Mouse (Mus musculus) myocyte (in vitro differentiated cells): ENCODE data around the gene Zswim7.

ENCODE experiments used
- E2F4 ChIP-seq: IDR thresholded peaks from one replicate; pipeline ENCODE4 v1.6.1; 2011; ENCODE audit warnings: mild to moderate bottlenecking, control low read depth, moderate library complexity; ENCODE audit not compliant: insufficient read depth
- MAX ChIP-seq: IDR thresholded peaks from one replicate; pipeline ENCODE4 v1.6.1; 2011; ENCODE audit warnings: low read depth, mild to moderate bottlenecking, control low read depth
- MYOG ChIP-seq, 3 experiments: IDR thresholded peaks; one replicate each; pipeline ENCODE4 v1.6.1; 2011; ENCODE audit warnings: control low read depth in 2 of 3, low read depth in 2 of 3, mild to moderate bottlenecking in 2 of 3; ENCODE audit not compliant: insufficient read length in 2 of 3, control insufficient read depth in 1 of 3, insufficient read depth in 1 of 3
- POLR2A ChIP-seq: IDR thresholded peaks from one replicate; pipeline ENCODE4 v1.6.1; 2011; ENCODE audit warnings: low read depth, mild to moderate bottlenecking, control low read depth, moderate library complexity; ENCODE audit not compliant: insufficient read length
- POLR2AphosphoS2 ChIP-seq: IDR thresholded peaks from one replicate; pipeline ENCODE4 v1.6.1; 2011; ENCODE audit warnings: low read depth, control low read depth; ENCODE audit not compliant: insufficient read length
- TCF12 ChIP-seq: IDR thresholded peaks from one replicate; pipeline ENCODE4 v1.6.1; 2011; ENCODE audit warnings: mild to moderate bottlenecking, control low read depth; ENCODE audit not compliant: poor library complexity, insufficient read depth, severe bottlenecking
- TCF3 ChIP-seq: IDR thresholded peaks from one replicate; pipeline ENCODE4 v1.6.1; 2011; ENCODE audit warnings: low read depth, control low read depth; ENCODE audit not compliant: insufficient read length
- USF1 ChIP-seq: IDR thresholded peaks from one replicate; pipeline ENCODE4 v1.6.1; 2011; ENCODE audit warnings: low read depth, mild to moderate bottlenecking, control low read depth, moderate library complexity

DNA sequence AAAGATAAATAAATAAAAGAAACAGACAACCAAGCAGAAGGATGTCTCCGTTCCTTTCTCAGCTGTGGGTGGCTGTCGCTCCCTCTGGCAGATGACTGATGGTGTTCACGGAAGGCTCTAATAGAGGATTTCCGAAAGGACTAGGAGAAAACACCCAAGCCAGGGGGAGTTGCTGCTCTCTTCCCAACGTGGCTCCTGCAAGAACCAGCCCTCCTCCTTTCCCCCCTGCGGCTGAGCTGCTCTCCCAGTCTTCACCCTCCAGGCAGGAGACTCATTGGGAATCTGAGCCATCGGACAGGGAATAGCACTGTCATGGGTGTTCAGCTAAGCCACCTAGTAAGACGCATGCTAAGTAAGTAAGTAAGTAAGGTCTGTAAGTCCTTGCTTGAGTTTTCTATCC lies 4.1 kb downstream of the Zswim7 start:
- TF ChIP-seq POLR2A (no peak), E2F4 (no peak), TCF3 (no peak), MAX (no peak), MYOG (IDR thresholded peaks at IDR 0.05; ENCODE audit: control insufficient read depth in 1 of 3, insufficient read depth in 1 of 3, insufficient read length in 2 of 3, low read depth in 2 of 3) (no peak), POLR2AphosphoS2 (no peak), USF1 (no peak), TCF12 (no peak)
